Comparison of ENCODE assay signal across 19 mouse cellular contexts in genomic region chr7:83644761-83645160, GRCm38 (mm10).
"Had no signal": no experiment of that assay in that cellular context is flagged by ENCODE, and none has a peak within 500 bp of the region (broad histone marks: within the 10 kb centered on the region; RNA-seq: fewer than 3 reads in every experiment).

No protein-coding gene starts in this region.

- H3K27me3 ChIP-seq: intestine, embryonic 15.5 days; kidney, embryonic 15.5 days; limb, embryonic 13.5 days; liver, embryonic 12.5 days; liver, embryonic 15.5 days; midbrain, embryonic 13.5 days; neural tube, embryonic 13.5 days; stomach, embryonic 15.5 days had no signal

- H3K36me3 ChIP-seq: intestine, embryonic 15.5 days had no signal

- H3K4me3 ChIP-seq: intestine, embryonic 15.5 days; kidney, embryonic 15.5 days; layer of hippocampus, adult 2 months; limb, embryonic 10.5 days; limb, embryonic 13.5 days; liver, embryonic 12.5 days; liver, embryonic 15.5 days; midbrain, embryonic 13.5 days; neural tube, embryonic 13.5 days; stomach, embryonic 15.5 days had no signal

- H3K9ac ChIP-seq: intestine, embryonic 15.5 days; kidney, embryonic 15.5 days; limb, embryonic 13.5 days; liver, embryonic 12.5 days; liver, embryonic 15.5 days; midbrain, embryonic 13.5 days; neural tube, embryonic 13.5 days; stomach, embryonic 15.5 days had no signal

- DNase-seq: kidney, adult 8-10 months; kidney, postnatal 14 days; lung, adult 2 months; lung, postnatal 14 days; lung, postnatal 4 days; retina, postnatal 1 day; thymus, postnatal 25 days had no signal

- H3K27ac ChIP-seq: intestine, embryonic 15.5 days; kidney, embryonic 15.5 days; layer of hippocampus, adult 2 months; limb, embryonic 10.5 days; limb, embryonic 13.5 days; liver, embryonic 12.5 days; liver, embryonic 15.5 days; midbrain, embryonic 13.5 days; neural tube, embryonic 13.5 days; stomach, embryonic 15.5 days had no signal

- H3K9me3 ChIP-seq: intestine, embryonic 15.5 days; kidney, embryonic 15.5 days; limb, embryonic 10.5 days; limb, embryonic 13.5 days; liver, embryonic 12.5 days; liver, embryonic 15.5 days; midbrain, embryonic 13.5 days; neural tube, embryonic 13.5 days; stomach, embryonic 15.5 days had no signal

- H3K4me2 ChIP-seq: intestine, embryonic 15.5 days; kidney, embryonic 15.5 days; limb, embryonic 13.5 days; liver, embryonic 12.5 days; liver, embryonic 15.5 days; midbrain, embryonic 13.5 days; neural tube, embryonic 13.5 days; stomach, embryonic 15.5 days had no signal

- ATAC-seq: hindbrain, embryonic 16.5 days; intestine, embryonic 15.5 days; liver, embryonic 12.5 days; midbrain, embryonic 13.5 days; midbrain, embryonic 16.5 days had no signal

- H3K4me1 ChIP-seq: limb, embryonic 10.5 days; limb, embryonic 13.5 days; liver, embryonic 12.5 days; liver, embryonic 15.5 days; neural tube, embryonic 13.5 days had no signal
